Mouse (Mus musculus) regulatory T cell (primary cell): ENCODE results near the gene Tmem108.

Experiments used
- in situ Hi-C: fragments of 300-600 bp; cut with MboI, MseI; formaldehyde crosslinking; loops from one replicate; pipeline ENCODE4 v1.15.1; 2025; ENCODE audit warnings: high pct_unique_total_duplicates

Tmem108 gene

GRCm38 (mm10) chr9:103550661-103551248, 210.9 kb downstream of the Tmem108 start:
- in situ Hi-C loops: no loop called here

- in situ Hi-C loops: no loop called here
Measured at GRCm38 (mm10) chr9:103549178-103549577, 212.5 kb downstream of the Tmem108 start.

GRCm38 (mm10) chr9:103548606-103549005, 213.0 kb downstream of the Tmem108 start:
- in situ Hi-C loops: no loop called here

GRCm38 (mm10) chr9:103546695-103547645, 214.7 kb downstream of the Tmem108 start:
- in situ Hi-C loops: no loop called here

GRCm38 (mm10) chr9:103545729-103546128, 215.9 kb downstream of the Tmem108 start:
- in situ Hi-C loops: no loop called here

GRCm38 (mm10) chr9:103545271-103545670, 216.4 kb downstream of the Tmem108 start:
- in situ Hi-C loops: no loop called here

- in situ Hi-C loops: no loop called here
Measured at GRCm38 (mm10) chr9:103544599-103544998, 217.0 kb downstream of the Tmem108 start.

GRCm38 (mm10) chr9:103540518-103540917, 221.1 kb downstream of the Tmem108 start:
- in situ Hi-C loops: no loop called here

GRCm38 (mm10) chr9:103538047-103538816, 223.4 kb downstream of the Tmem108 start:
- in situ Hi-C loops: loop anchor here (10.0 kb wide), 1 partner anchor 1843 kb away; no protein-coding TSS in a partner anchor

GRCm38 (mm10) chr9:103536059-103536634, 225.5 kb downstream of the Tmem108 start:
- in situ Hi-C loops: loop anchor here (10.0 kb wide), 1 partner anchor 1841 kb away; no protein-coding TSS in a partner anchor

GRCm38 (mm10) chr9:103525041-103525537, 236.5 kb downstream of the Tmem108 start:
- in situ Hi-C loops: no loop called here

- in situ Hi-C loops: no loop called here
Measured at GRCm38 (mm10) chr9:103524600-103524999, 237.0 kb downstream of the Tmem108 start.

GRCm38 (mm10) chr9:103523742-103524403, 237.8 kb downstream of the Tmem108 start:
- in situ Hi-C loops: no loop called here

- in situ Hi-C loops: no loop called here
Measured at GRCm38 (mm10) chr9:103523008-103523407, 238.6 kb downstream of the Tmem108 start.

GRCm38 (mm10) chr9:103513884-103514283, 247.8 kb downstream of the Tmem108 start:
- in situ Hi-C loops: no loop called here

GRCm38 (mm10) chr9:103512257-103512656, 249.4 kb downstream of the Tmem108 start:
- in situ Hi-C loops: no loop called here

GRCm38 (mm10) chr9:103506968-103507584, 254.6 kb downstream of the Tmem108 start:
- in situ Hi-C loops: no loop called here

- in situ Hi-C loops: no loop called here
Measured at GRCm38 (mm10) chr9:103505067-103505466, 256.6 kb downstream of the Tmem108 start.

- in situ Hi-C loops: no loop called here
Measured at GRCm38 (mm10) chr9:103504646-103505045, 257.0 kb downstream of the Tmem108 start.

GRCm38 (mm10) chr9:103503586-103504298, 257.9 kb downstream of the Tmem108 start:
- in situ Hi-C loops: no loop called here
